Mouse (Mus musculus) brain, adult 2 months (tissue): ENCODE data around the gene Arrb2.
"Not testable (repeated sequence)": the region's sequence is repeated elsewhere in the genome, so short reads cannot be mapped to it uniquely, and the experiment has no call there.

Source experiments
- DNase-seq: peaks from one replicate; pipeline ENCODE4 v3.0.0; 2011; ENCODE audit warnings: low read depth, low spot score

Arrb2 gene

DNA sequence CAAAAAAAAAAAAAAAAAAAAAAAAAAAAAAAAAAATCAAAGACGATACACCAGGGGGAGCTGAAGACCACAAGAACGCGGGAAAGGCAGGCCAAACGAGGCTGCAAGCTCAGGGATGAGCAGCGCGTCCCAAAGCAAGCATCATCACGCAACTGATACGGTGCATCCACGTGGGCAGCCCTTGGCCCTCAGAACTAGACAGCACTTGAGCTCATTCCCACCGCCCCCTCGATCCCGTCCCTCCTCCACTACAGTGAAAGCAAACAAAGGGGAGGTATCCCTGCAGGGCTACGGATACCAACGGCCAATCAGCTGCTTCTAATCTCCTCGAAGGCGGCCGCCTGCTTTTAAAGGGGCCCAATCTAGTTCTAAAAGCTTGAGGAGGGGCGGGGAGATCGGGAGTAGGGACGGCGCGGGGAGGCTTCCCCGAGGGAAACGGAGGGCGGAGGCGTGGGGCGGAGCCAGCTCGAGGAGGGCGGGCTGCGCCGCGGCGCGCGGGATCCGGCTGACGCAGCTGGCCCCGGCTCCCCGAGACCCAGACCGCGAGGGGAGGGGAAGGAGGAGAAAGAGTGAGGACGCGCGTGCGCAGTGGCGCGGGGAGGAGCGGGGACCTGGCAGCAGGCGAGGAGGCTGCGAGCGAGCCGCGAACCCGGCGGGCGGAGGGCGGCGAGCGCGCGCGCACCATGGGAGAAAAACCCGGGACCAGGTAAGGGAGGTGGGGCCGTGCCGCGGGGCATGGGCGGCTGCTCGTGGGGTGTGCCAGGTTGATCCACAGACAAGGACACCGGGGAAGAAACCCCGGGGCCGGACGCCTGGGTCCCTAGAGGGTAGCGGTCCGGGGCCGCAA is at the start of gene Arrb2:
Arrb2 (plus strand) TSS at position 588 of the 847 bp plus-strand sequence.
- peak; percentile 100 for DNase-seq

DNA sequence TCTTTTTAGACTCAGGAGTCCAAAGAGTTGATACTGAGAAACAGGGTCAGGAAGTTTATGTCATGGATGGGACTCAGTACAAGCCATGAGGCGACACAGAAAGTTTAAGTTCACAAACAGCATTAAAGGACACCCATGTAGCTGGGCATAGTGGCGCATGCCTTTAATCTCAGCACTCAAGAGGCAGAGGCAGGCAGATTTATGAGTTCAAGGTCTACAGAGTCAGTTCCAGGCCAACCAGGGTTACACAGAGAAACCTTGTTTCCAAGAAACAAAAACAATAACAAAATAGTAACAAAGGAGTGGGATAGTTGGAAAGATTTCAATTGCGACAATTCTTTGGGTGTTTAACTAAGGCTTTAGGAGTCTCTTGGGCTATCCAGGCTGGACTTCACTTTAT is 48.3 kb upstream of the Arrb2 start:
- no peak for DNase-seq

DNA sequence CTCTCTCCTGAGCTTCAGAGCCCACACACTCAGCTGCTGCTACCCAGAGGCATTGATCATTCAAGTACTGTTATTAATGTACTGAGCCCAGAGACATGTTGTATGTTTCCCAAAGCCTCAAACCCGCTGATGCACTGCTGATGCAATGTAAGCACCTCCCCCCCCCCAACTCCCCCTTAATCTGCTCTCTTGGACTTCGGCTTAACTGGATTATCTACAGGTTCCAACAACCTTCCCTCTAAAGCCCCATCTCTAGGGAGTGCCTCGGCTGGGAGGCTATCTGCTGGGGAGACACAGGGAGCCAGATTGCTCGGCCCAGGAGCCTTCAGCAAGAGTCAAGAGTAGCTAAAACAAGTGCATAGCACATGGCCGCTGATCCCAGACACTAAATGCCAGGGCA is 45.0 kb upstream of the Arrb2 start:
- DNase-seq = no peak

DNA sequence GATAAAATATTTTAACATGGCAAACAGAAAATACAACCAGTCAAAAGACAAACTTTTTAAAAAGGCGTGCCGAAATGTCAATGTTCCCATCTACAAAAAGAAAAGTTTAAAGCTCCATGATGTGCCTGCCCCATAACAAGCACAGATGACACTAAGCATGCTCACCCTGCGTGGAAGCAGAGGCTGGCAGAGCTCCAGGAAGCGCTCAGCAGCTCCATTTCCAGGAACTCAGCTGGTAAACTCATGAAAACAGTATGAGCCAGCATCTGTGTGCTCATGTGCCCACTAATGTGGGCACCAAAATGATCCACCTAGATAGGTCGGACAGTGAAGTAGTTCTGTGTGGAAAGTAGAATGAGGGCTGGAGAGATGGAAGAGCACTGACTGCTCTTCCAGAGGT is 43.0 kb upstream of the Arrb2 start:
- DNase-seq = peak; percentile 33

DNA sequence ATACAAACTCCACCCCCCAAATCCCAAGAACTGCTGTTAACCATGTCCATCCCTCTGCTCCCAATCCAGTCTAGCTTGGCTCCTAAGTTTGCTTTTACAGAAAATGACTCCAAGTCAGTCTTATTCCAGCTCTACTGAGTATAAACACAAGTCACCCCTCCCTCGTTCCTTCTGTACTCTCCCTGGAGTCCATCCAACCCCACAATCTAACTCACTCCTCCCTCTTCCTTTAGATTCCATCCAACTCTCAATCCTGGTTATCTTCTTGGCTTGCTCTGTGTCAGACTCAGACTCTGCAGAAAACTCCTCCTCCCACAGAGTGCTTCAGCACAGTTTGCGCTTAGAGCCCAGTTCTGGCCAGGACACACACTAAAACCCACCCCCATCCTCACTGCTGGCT is 28.8 kb upstream of the Arrb2 start:
- DNase-seq = peak; percentile 73

DNA sequence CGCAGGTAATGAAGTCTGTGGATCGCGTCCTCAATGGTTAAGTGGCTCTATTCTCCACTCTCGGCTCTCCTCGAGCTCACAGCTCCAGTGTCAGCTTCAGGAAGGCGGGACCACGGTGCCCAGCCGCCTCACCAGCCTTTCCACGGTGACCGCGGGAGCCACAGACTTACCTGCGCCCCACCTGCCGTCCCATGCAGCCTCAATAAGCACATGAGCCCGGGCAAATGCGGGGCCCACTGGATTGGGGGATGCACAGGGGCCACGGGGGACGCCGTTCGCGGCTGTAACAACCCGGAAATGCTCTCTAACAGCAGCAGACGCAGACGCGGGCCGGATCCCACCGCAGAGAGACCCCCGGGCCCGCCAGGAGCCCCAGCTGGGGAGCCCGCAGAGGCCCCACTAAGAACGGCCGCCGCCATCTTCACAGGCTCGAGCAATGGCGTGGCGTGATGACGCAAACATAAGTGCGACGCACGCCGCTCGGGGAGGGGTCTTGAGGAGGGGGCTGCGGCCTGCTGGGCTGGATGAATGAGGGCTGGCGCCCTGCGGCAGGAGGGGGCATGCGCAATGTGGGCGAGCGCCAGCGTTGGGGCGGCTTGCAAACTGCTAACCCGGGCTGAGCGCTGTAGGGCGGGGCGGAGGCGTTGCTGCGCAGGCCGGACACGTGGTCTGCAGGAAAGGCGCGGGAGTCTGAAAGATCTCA is 22.7 kb upstream of the Arrb2 start, which contains the start of gene Pelp1:
Pelp1 (minus strand) TSS at position 438 of the 703 bp plus-strand sequence.
- peak; percentile 91 for DNase-seq

DNA sequence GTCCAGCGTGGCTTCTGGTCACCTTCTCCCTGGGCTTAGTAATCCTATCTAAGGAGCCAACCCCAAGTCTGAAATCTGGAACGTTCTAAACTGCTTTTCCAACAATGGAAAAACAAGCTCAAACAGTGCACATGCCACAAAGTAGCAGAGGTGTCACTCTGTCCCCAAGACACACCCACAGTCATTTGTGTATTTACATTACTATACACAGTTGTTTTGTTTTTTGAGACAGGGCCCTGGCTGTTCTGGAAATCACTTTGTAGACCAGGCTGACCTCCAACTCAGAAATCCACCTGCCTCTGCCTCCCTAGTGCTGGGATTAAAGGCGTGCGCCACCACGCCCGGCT is 22.2 kb upstream of the Arrb2 start:
- no peak for DNase-seq

DNA sequence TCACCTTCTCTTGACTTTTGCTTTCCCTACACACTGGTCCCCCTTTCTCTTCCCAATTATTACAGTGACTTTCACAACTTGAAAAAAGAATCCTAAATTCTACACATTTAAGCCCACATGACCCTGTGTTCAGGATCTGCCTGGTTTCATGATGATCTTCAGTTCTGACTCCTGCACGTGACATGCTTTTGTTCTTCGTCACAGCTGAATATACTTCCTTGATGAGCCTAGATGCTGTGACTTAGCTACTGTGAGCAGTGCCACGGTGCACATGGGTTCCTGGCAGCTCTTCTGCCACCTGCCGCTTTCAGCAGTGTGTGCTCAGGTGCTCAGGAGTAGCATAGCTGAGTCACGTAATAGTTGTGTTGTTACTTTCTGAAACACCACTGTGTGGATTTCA is 19.8 kb upstream of the Arrb2 start:
- no peak for DNase-seq

DNA sequence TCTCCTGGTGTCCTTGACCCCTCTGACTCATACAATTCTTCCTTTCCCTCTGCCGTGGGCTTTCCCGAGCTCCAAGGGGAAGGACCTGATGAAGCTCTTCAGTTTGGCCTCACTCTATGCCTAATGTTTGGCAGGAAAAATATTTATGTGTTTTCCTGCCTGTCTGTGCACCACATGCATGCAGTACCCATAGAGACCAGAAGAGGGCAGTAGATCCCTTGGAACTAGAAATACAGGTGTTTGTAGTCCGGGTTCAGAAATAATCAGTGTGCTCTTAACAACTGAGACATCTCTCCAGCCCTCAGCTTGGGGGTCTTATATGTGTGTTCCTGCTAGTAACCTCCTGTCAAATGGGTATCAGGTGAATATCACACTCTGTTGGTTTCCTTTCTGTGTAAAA is 18.5 kb upstream of the Arrb2 start:
- peak; percentile 81 for DNase-seq

DNA sequence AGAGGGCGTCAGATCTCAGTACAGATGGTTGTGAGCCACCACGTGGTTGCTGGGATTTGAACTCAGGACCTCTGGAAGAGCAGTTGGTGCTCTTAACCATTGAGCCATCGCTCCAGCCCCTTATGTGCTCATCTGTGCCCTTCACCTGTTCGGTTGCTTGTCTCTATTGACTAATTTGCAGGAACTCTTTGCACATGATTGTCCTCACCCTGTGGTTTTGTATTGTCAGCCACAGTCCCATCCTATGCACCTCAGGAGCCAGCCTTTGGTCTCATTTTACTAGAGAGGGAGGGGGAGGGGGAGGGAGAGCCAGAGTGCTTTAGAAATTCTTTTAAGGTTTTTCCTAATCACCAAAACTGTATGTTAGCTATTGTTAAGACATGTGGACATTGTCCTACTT is 14.2 kb upstream of the Arrb2 start:
- no peak for DNase-seq

DNA sequence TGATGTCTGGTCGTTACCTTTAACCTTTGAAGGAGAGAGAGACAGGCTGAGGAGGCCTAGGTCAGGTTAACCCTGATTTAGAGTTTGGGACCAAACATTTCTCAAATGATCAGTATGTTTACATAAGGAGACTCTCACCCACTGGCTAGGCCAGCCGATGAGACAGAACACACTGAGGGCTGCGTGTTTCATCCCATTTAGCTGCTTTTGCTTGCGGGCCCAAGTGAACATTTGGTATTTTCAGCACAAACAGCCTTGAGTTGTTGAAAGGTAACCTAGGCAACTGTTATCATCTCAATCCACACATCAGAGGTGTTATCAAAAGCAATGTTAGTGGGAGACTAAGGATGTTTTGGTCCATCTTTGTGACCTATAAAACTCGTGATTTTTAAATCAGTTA is 12.9 kb upstream of the Arrb2 start:
- DNase-seq = peak; percentile 37

DNA sequence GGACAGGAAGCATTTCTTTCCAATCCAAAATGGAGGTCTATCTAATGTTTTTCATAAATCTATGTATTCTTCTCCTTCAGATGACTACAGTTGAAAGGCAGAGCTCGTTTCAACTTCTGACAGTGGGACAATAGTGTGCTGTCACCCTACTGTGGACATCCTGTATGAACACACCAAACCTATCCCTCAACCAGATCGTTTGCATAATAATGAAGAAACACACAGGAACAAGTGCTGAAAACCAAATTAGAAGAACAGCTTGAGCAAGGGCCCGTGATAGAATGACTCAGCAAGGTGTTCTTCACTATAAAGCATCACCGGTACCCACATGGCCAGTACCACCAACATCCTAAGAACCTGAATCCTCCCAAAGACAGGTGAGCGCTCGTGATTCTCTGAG is 5.8 kb upstream of the Arrb2 start:
- not testable (repeated sequence) for DNase-seq

DNA sequence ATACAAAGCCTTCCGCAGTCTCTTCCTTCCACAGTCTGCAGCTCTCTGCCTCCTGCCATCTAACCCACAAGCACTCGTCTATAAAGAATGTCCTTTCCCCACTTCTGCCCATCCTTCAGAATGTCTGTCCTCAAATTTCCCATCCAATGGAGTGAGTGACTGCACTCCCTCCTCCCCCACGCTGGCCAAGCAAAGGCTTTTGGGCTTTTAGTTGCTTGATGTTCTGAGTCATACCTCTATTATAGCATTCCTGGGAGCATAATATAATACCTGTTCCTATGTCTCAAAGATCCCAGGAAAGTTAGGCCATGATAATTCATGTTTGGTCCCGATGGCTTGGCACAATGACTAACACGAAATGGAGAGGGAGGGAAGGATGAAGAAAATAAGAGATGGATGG is 861 bp upstream of the Arrb2 start:
- peak; percentile 18 for DNase-seq

DNA sequence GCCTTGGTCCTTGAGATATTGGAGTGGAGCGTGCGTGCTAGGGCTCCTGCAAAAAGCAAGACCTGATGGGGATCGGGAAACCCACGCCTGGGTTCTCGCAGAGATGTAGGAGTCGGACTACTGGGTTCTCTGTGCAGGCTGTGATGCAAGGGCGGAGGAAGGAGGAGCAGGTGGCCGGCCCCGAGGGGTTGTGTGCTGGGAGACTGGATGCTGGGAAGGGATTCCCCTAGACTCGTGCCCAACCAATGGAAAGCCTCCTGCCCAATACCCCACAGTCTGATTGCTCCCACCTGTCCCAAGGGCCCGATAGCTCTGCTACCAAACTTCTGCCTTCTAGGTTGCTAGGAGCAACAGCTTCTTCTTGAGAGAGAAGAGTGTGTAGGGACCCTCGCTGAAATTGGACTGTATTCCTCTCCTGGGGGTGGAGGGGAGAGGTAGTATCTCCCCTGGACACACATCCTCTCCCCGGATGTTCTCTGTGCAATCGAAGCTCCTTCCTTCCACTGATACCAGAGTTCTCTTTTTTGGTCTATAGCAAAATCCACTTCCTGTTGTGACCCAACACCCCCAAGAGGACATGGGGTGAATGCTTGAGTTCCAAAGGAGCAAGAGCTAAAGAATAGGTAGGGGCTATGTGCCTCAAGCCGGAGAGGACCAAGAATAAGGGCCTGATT is 597 bp downstream of the Arrb2 start:
- peak; percentile 74 for DNase-seq

DNA sequence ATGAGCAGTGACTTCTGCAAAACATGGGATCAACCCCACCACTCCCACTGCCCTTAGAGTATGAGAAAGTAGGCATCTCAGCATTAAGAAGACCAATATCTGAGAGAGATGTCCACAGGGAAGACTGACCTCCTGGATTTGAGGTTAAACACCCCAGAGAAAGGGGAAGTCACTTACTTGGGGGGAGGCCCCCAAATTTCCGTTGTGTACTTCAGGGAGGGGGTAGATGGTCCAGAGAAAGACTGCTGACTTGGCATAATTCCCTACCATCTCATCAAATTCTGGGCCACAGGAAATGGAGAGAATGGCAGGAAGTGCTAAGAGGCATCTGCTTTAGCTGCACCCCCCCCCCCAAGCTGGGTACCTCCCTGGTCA is 1.1 kb downstream of the Arrb2 start:
- peak; percentile 19 for DNase-seq

DNA sequence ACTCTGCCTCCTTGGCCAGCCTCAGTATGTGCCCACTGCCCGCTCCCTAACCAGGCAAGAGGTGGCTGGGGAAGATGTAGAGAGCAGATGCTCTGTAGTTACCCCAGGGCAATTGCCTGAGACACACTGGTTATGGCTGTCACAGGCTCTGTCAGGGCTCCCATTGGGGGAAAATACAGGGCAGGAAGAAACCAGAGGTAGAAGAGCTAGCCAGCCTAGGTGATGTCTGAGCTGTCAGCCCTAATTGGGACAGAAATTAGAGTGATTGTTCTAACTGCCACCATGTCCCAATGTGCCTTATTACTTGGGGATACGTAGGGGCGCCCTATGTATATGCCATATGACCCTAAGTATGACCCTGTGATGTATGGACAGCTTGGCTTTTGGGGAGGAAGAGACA is 1.5 kb downstream of the Arrb2 start:
- DNase-seq = no peak

DNA sequence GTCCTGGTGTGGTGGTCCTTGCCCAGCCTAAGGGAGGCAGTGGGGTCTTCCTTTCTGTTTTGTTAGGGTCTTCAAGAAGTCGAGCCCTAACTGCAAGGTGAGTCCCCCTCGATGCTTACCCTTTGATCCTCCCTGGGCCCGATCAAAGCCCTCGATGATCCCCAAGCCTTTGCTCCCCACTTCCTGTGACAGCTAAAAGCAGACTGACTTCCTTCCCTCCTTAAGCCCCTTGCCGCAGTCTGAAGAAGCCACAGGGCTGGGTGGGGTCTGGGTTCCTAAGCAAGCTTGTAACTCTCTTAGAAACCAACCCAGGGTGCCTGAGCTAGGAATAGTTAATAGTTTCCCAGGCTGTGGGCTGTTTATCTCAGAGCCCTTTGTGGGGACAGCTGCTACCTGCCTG is 3.0 kb downstream of the Arrb2 start:
- DNase-seq = no peak

DNA sequence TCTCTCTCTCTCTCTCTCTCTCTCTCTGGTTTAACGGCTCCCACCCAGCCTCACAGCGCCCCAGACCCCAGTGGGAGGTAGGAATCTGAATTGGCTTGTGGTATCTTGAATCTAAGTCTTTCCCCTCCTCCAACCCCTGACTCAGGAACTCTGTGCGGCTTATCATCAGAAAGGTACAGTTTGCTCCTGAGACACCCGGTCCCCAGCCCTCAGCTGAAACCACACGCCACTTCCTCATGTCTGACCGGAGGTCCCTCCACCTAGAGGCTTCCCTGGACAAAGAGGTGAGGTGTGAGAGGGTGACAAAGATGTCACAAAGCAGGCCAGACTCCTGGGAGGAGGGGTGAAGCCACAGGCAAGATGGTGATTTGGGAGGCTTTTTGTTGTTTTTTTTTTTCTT is 5.0 kb downstream of the Arrb2 start:
- DNase-seq = no peak

DNA sequence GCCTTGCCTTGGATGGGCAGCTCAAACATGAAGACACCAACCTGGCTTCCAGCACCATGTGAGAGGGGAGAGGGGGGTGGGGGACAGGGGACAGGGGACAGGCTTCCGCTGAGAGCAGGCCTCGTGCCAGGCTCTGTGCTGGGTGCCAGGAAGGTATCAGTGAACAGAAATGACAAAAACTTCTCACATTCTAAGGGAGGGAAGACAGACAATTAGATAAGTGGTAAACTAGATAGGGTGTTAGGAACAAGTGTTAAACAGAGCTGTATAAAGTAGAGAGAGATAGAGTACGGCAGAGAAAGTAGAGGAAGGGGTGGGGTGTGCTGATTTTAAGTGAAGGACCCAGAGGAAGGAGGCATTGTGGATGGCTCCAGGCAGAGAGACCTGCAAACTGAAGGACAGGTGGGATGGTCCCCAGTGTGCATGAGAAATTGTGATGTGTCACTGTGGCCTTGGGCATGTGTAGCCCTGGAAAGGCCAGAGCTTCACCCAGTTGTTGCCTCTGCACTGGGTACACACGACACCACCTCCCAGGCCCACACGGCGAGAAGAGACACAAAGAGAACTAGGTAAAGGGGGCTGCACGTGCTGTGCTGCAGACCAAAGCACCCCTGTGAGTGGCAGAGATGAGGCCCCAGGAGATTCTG is 6.4 kb downstream of the Arrb2 start:
- no peak for DNase-seq

DNA sequence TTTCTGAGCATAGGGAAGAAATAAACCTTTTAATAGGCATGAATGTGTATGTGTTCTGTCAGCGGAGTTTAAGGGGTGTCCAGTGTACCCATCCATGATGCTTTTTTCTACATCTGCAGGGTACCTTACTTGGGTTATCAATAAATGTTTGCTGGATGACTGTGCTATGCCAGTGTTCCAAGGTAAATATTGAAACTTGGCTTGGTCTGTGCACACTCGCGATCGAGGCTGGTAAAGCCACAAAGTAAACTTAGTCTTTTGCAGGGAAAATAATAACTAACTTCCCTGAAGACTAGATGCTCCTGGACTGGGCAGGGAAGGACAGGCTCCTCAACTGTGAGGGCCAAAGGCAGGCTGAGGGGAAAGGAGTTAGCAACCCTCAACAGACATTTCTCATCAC is 8.2 kb downstream of the Arrb2 start:
- DNase-seq = no peak

DNA sequence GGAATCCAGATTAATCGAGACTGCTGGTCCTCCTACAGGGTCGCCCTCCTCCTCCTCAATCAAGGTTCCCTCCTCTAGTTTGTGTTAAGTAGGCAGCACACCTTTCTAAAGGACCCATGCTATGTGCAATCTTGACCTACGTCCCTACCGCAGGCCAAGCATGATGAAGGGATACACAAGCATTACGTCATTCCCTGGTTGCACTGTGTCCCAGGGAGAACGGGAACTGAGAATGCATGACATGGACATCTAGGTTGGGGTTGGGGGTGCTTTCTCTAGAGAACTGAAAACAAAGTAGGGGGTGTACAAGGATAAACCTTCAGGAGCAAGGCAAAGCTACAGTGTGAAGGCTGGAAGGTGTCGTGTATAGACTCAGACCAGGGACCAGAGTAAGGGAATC is 9.4 kb downstream of the Arrb2 start:
- peak; percentile 14 for DNase-seq

DNA sequence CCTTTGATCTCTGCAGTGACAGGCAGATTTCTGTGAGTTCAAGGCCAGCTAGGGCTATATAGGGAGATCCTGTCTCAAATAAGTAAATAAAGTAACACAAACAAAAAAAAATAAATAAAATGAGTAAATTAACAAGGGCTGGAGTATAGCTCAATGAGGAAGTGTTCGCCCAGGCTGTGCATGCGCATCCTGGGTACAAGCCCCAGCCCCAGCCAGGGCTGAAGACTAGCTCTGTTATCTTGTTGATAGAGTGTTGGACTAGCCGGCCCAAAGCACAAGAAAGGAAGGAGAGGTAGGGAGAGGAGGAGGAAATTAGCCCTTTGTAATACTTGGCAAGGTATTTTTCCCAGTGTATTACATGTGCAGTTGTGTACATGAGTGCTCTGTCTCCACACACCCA is 11.5 kb downstream of the Arrb2 start:
- no peak for DNase-seq
